Mouse (Mus musculus) brain, embryonic 14.5 days (tissue): ENCODE results near the gene Racgap1.

Experiments used
- CTCF ChIP-seq: fragments of 200-500 bp; IDR thresholded peaks from 2 replicates; pipeline ENCODE4 v1.5.1; 2012; ENCODE audit warnings: inconsistent platforms, mild to moderate bottlenecking, moderate library complexity, borderline replicate concordance; ENCODE audit not compliant: insufficient read depth, insufficient read length; ENCODE audit errors: extremely low read depth
- POLR2A ChIP-seq: fragments of 200-500 bp; IDR thresholded peaks from 2 replicates; pipeline ENCODE4 v1.6.1; 2012; ENCODE audit warnings: mild to moderate bottlenecking, inconsistent platforms, borderline replicate concordance; ENCODE audit not compliant: poor library complexity, insufficient read depth, insufficient read length, severe bottlenecking; ENCODE audit errors: extremely low read depth

GRCm38 (mm10) chr15:99631618-99632017 lies 19.8 kb downstream of the Racgap1 start:
- TF ChIP-seq POLR2A (no peak), CTCF (peak; percentile 31; the same call in 1 of the 2 replicates)
